Mouse (Mus musculus) MN1 (cell line): ENCODE measurements around the gene Gm20390.

Experiments used
- DNase-seq: peaks from one replicate; pipeline ENCODE4 v3.0.0-alpha.2; 2016; ENCODE audit warnings: low spot score

Gene Gm20390

DNA sequence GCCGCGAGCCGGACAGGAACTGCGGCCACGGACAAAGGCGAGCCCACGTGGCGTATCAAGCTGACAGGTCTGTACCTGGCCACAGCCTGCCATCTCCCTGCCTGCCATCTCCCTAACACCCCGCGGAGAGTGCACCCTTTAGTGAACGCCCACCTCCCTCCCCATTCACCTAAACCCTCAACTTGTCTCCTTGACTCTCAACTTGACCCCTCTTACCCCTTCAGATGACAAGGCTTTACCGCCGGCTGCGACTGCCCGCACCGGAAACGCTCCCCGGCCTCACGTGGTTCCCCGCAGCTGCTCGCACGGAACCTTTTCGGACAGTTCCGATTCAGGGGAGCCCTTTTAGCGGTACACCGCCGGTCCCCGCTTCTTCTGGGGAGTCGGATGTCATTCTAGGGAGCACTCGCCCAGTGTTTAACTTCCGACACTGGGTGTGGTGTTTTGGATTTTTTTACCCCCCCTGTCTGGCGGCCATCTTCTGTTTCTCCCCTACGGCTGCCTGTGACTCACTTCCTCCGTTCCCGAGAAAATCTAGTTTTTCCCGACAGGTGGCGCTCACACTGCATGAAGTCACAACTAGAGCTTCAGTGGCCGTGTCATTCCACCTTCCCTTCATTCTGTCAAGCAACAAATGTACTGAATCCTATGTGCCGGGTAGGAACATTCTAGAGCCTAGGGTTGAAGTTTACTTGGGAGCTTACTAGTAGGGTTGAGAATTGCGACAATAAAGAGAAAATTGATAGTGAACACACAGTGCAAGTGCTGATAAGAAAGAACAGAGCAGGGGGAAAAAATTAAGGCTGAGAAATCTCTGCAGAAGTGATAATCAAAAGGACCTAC is at the start of gene Gm20390, which contains the start of gene Nme1:
Gm20390 (minus strand) TSS at position 289 of the 843 bp plus-strand sequence.
Nme1 (minus strand) TSS at position 517 of the 843 bp plus-strand sequence.
- DNase-seq = peak; percentile 98

DNA sequence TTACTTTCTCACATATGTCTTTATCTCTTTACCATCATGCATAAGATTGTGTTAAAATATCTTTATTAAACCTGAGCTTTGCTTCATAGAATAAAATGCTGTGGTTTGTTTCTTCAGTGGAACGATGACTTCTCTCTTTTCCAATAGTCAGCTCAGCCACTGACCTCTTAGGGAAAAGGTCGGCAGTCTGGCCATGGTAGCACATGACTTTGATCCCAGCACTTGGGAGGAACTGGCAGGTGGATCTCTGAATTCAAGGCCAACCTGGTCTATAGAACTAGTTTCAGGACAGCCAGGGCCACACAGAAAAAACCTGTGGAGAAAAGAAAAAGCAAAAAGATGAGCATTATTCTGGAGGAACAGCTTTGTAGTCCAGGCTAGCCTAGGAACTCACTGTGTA is 35.3 kb upstream of the Gm20390 start:
- DNase-seq = no peak

DNA sequence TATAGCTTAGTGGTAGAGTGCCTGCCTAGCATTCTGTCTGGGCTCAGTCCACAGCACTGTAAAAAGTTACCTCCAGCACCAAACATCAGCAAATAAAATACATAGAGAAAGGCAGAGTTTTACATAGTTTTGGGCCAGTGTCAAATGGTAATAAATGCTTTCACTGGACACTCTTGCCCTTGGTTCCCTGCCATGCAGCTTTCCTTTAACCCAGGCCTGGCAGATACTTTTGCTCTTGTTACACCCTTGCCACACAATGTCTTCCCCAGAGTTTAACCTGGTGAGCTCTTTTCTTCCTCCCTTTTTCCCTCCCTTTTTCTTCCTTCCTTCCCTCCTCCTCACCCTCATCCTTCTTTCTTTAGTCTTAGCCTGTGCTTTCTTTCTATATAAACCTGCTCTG is 31.2 kb upstream of the Gm20390 start:
- DNase-seq = no peak

DNA sequence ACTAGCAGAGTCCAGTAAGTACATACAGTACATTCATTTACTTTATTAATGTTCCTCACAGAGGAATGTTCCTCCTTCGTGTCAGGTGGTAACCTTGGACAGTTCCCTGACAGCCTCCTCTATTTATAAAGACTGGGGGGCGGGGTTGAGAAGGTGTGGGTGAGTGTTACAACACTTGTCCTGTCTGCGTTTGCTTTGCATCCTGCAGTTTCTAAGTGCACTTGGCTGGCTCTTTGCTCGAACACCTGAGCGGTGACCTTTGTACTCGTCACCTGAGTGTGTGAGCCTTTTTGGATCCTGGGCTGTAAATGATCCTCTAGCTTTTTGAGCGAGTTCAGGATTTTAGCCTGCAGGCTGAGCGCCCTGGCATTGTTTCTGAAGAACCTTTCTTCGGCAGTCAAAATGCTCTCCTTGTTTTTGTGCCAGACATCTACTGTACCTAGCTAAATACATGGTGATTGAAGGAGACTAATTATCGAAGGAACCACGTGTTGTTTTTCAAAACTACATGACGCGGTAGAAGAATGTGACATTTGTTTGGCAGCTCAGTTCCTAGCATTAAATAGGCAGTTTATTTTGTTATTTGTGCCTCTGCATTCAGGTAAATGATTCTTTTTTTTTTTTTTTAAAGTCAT is 29.2 kb upstream of the Gm20390 start:
- DNase-seq = no peak

DNA sequence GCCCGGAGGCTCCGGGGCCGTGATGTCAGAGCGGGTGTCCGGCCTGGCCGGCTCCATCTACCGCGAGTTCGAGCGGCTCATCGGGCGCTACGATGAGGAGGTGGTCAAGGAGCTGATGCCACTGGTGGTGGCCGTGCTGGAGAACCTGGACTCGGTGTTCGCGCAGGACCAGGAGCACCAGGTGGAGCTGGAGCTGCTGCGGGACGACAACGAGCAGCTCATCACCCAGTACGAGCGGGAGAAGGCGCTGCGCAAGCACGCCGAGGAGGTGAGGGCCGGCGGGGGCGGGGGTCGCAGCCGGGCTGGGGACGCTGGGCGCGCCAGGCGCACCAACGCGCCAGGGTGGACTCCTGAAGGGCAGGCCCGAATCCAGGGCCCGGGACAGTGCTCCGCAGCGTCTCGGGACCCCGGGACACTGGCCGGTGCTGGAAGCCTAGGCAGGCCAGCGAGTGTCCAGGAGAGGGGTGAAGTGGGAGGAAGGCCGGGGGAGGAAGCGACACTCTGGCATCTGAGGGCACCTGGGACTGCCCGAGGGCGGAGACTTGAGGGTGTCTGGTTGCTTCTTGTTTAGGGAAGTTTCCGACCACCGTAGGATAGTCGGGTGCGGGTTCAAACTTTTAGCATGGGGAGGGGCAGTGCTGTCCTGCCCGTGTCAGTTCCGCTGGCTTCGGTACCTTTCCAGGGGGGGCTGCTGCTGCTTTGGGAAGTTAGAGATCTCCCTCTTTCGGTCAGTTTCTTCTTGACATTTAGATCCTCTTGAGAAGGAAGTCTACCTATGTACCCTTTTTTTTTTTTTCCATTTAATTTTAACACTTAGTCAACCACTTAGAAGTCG is 28.4 kb upstream of the Gm20390 start:
- peak; percentile 58 for DNase-seq

DNA sequence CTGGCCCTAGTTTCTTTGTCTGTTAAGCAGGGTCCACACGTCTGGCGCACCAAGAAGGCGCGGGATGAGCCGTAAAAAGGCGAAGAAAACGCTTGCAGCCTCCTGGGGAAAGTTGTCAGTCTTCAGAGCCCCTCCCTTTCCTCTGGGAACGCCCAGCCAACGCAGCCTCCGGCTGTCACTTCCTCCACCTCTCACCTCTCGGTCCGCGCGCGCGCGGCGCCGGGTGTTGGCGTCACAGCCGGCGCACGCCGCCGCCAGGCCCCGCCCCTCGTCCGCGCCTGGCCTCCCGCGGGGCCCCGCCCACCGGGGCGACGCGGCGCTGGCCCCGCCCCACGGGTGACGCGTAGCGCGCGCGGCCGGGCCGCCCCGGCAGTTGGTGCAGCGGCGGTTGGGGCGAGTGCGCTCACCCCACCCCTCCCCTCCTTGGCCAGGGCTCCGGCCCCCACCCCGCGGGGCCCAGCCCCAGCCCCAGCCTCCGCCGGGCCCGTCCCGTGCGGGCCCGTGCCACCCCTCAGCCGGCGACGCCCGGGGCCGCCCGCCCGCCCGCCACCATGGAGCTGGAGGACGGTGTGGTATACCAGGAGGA is 27.7 kb upstream of the Gm20390 start, which contains the start of gene Spag9:
Spag9 (plus strand) TSS at position 372 of the 586 bp plus-strand sequence.
- peak; percentile 96 for DNase-seq

DNA sequence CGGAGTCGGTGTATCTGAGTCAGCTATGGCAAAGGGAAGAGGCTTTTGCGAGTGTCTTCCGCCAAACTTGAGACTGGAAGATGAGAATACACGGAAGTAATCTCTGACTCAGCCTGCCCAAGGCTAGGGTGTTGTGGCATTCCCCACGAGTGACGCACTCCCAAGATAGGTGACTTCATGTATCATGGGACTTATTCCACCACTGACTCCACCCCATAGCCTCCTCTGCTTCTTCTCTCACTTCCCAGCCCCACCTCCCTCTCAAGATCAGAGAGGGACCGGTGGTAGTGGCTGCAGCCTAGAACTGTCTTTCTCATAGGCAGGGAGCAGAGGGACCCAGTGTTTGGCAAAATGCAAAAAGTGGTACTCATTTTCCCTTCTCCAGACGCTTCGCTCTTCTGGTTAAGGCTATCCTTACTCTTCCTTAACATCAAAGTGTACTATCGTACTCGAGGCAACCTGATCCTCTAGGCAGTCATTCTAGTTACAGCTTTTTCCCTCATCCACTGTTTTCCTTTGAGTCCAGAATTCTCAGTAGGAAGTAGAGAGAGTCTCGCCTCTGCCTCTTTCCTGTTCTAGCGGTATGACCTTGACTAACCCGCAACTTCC is 27.1 kb upstream of the Gm20390 start:
- DNase-seq = peak; percentile 90

DNA sequence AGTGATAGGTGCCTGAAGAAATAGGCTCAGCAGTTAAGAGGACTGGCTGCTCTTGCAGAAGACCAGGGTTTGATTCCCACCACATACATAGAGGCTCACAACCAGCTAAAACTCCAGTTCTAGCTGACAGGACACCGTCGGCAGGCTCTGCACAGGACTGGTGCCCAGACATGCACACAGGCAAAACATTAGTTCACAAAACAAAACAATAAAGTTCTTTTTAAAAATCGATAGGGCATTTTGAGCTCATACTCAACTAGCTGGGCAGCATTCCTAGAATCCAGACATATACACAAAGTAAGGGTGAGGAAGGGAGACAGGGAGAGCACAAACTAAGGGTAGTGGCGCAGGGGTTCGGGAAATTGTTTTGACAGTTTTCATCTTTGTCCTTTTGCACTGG is 26.4 kb upstream of the Gm20390 start:
- no peak for DNase-seq

DNA sequence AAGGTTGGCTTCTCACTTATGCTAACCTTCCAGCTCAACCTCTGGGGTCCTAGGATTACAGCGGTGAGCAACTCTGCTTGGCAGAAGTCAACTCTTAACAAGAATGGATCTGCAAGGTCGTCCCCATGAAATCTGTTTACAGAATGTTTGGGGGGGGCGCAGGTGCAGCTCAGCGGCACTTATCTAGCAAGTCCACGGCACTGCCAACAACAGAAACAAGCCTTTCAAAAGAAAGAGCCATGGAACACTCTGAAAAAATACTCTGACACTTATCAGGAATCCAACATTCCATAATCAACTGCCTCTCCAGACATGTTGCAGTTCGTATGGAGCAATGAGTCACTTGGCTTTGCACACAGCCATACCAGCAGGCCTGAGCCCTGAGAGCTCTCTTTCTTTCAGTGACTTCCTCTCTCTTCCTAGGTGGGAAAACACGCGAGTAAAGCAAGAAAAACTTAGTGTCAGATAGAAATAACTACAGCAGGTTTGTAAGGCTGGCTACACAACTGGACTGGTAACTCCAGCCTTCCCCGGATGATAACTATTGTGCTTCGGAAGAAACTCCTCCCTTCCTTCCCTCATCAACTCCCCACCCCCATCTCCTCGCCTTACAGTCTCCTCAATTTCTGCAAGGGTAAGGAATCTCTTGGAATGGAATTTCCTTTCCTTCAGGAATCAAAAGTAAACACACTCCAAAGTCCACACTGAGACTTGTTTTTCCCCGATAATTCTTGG is 20.4 kb upstream of the Gm20390 start:
- no peak for DNase-seq

DNA sequence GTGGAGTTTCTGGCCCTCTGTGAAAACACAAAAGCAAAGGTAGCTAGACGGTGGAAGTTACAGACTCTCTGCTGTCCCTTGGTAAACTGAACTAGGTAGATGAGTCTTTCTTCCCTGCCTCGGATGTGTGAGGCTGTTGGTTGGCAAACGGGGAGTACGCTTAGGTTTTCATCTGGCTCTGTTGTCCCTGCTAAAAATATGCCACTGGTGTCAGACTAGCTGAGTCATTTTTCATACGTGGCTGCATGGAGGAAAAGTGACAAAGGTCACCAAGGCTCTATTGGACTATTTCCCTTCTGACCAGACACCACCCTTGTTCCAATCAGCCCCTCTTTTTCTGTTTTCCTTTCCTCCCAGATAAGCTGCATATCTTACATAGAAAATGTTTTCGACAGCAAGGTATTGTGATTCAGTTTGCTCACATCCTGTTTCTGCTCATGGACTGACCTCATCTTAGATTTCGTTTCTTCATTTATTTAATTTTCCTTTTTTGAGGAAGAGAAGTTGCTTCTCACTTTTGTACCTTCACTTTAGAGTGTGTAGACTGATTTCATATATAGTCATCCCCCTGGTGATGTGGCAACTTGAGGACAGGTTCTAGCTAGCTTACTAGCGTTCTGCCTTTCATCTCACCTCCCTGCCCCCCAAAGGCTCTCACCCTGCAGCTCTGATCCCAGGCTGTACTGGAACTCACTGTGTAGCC is 19.7 kb upstream of the Gm20390 start:
- DNase-seq = no peak

DNA sequence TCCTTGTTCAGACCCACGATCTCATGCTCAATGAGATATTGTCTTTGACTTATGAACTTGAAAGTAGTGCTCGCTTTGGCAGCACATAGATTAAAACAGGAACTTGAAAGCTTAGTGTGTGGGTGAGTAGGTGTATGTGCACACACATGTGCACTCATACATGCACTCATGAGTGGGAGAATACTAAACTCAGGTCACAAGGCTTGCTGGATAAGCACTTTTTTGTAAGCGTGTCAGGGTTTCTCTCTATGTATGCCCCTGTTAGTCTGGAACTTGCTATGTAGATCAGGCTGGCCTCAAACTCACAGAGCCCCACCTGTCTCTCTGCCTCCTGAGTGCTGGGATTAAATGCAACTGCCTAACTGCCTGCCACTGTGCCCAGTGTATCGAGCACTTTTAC is 18.9 kb upstream of the Gm20390 start:
- no peak for DNase-seq

DNA sequence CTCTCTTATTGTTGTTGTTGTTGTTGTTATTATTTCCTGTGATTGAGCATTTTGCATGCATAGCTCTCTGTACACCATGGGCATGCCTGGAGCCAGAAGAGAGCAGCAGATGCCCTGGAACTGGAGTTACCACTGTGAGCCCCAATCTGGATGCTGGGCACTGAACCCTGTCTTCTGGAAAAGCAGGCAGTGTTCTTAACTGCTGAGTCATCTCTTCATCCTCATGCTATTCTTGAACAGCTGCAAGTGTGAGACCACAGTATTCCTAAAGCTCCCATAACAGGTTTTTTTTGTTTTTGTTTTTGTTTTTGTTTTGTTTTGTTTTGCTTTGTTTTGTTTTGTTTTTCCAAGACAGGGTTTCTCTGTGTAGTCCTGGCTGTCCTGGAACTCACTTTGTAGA is 18.2 kb upstream of the Gm20390 start:
- DNase-seq = no peak

DNA sequence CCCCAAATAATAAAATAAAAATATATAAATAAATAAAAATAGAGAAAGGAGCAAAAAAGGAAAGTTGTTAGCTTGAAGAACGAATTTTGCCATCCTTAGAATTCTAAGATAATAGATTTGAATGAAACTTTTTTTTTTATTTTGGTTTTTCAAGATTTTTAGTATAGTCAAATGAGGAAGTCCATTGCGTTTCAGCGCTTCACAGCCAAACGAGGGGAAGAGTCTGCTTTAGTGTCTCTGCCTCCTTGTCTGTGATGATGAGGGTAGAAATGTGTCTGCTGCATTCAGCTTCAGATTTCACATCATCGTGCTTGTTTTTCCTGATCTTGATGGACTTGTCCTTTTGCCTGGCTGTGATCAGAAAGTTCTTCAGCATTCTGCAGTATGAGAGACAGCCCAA is 17.2 kb upstream of the Gm20390 start:
- no peak for DNase-seq

DNA sequence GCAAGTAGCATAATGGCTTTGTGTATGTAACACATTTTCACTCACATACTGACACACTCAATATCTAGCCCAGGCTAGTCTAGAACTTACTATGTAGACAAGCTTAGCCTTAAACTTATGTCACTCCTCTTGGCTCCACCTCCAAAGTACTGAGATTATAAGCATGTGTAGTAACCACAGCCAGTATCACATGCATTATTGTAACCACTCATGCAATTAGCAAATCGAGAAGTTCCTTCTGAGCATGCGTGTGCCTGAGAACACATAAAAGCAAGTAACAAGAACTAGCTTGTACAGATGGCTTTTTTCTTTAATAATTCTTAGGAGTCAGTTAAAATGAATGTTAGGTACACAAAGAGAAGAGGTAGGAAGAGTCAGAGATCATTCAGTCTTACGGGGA is 16.5 kb upstream of the Gm20390 start:
- no peak for DNase-seq

DNA sequence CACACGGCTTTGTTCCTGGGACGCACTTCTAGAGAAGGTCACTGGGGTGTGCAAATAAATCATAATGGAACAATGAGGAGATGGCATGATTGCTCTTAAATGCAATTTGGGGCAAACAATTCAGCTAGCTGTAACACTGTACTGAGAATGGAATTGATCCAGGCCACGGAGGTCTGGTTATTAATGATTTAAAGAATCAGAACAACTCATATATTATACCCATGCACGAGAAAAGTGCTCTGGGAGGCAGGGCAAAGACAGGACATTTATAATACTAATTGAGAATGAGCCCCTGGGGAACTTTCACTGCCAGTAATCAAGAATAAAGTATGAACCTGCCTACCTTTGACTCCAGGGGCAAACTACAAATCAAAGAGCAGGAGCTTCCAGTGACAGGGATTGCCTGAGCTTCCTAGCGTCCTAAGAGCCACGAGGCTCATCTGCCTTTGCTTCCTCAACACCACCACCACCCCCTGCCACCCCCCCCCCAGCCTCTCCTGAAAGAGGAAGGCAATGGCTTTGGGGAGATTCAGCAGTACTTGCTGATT is 11.5 kb upstream of the Gm20390 start:
- no peak for DNase-seq

DNA sequence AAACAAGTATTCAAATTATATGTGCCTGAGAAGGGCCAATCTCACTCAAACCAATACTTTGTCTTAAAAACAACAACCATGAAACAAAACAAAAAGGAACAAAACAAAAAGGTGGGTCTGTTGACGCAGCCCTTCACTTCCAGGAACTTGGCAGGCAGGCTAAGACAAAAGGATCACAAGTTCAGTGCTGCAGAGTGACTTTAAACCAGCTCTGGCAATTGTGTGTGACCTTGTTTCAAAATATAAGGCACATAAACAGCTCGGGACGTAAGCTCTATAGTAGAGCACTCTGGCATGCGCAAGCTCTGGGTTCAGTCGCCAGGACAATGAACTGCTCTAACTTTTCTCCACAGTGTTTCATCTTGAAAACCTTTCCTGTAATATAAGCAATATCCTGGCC is 4.9 kb upstream of the Gm20390 start:
- DNase-seq = no peak

DNA sequence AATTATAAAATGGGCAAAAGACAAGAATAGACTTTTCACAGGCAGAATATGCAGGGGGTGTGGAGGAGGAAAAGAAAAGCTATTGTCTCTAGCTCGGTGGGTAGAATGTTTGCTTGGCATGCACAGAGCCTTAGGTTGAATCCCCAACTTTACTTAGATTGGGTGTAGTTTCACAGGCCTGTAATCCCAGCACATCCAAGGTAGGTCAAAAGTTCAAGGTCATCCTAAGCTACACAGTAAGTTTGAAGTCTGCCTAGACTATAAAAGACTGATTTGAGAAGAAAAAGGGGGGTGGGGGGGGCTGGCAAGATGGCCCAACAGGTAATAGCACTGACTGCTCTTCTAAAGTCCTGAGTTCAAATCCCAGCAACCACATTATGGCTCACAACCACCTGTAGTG is 1.7 kb upstream of the Gm20390 start:
- DNase-seq = no peak

DNA sequence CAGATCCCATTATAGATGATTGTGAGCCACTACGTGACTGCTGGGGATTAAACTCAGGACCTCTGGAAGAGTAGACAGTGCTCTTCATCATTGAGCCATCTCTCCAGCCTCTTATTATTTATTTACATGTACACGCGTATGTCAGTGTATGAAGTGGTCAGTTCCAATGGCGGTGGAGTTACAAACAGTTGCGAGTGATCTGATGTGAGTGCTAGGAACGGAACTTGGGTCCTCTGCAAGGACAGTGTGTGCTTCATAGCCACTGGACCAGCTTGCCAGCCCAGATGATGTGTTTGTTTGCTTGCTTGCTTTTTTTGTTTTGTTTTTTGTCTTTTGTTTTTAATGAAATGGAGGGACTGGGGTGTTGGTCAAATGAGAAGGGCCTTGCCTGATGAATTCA is 1.1 kb upstream of the Gm20390 start:
- DNase-seq = no peak

DNA sequence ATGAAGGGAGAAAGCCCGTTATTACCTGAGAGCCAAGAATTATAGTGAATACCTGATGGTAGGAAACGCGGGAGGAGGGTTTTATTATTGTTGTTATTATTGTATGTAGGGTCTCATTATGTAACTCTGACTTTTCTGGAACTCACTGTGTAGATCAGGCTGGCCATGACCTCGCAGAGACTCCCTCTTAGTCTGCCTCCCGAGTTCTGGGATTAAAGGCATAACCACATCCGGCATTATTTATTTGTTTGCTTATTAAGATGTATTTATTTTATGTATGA is 695 bp upstream of the Gm20390 start:
- DNase-seq = no peak

DNA sequence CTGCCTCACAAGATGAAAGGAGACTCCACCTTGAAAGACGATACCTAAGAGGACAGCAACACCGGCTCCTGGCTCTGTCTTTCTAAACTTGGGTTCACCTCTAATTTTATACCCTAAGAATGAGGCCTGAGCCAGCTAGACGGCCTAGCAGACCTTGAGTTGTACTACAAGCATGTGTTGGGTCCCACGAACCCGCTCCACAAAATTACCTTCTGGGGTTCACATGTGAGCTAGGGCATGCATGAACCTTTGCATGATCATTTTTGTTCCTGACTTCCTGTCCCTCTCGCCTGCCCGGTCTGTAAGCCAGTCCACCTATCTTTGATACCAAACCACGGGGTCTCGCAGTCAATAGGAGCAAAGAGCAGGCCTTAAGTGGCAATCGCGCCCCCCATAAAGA is 712 bp downstream of the Gm20390 start:
- peak; percentile 31 for DNase-seq
